Mouse (Mus musculus) CD4-positive helper T cell, adult 2 months (primary cell): ENCODE results near the gene Rin3.
"Not testable (repeated sequence)": the region's sequence is repeated elsewhere in the genome, so short reads cannot be mapped to it uniquely, and the experiment has no call there.

Experiments used
- DNase-seq: peaks from one replicate; pipeline ENCODE4 v3.0.0-alpha.2; 2012; ENCODE audit warnings: low read depth, missing footprints, low spot score

Rin3 gene

GRCm38 (mm10) chr12:102282763-102283482 is at the start of gene Rin3:
Gene Rin3, plus strand, starts transcription at chr12:102283048.
- DNase-seq, result peak; percentile 67

GRCm38 (mm10) chr12:102235551-102235950 is 47.3 kb upstream of the Rin3 start:
- no peak for DNase-seq

- no peak for DNase-seq
Measured at GRCm38 (mm10) chr12:102236317-102236716, 46.5 kb upstream of the Rin3 start.

- DNase-seq, result no peak
Measured at GRCm38 (mm10) chr12:102242076-102242722, 40.6 kb upstream of the Rin3 start.

GRCm38 (mm10) chr12:102243915-102244314 is 38.9 kb upstream of the Rin3 start:
- no peak for DNase-seq

- DNase-seq, result no peak
Measured at GRCm38 (mm10) chr12:102246226-102246625, 36.6 kb upstream of the Rin3 start.

GRCm38 (mm10) chr12:102248104-102248503 is 34.7 kb upstream of the Rin3 start:
- DNase-seq, result no peak

- no peak for DNase-seq
Measured at GRCm38 (mm10) chr12:102250316-102250715, 32.5 kb upstream of the Rin3 start.

GRCm38 (mm10) chr12:102251070-102251469 is 31.8 kb upstream of the Rin3 start:
- no peak for DNase-seq

GRCm38 (mm10) chr12:102251985-102252384 is 30.9 kb upstream of the Rin3 start:
- DNase-seq, result no peak

GRCm38 (mm10) chr12:102252525-102252924 is 30.3 kb upstream of the Rin3 start:
- DNase-seq, result no peak

- DNase-seq, result no peak
Measured at GRCm38 (mm10) chr12:102255012-102255411, 27.8 kb upstream of the Rin3 start.

- DNase-seq, result no peak
Measured at GRCm38 (mm10) chr12:102258522-102259112, 24.2 kb upstream of the Rin3 start.

- no peak for DNase-seq
Measured at GRCm38 (mm10) chr12:102261933-102262396, 20.9 kb upstream of the Rin3 start.

- no peak for DNase-seq
Measured at GRCm38 (mm10) chr12:102262809-102263208, 20.0 kb upstream of the Rin3 start.

- DNase-seq, result no peak
Measured at GRCm38 (mm10) chr12:102263249-102263648, 19.6 kb upstream of the Rin3 start.

- DNase-seq, result no peak
Measured at GRCm38 (mm10) chr12:102266433-102266832, 16.4 kb upstream of the Rin3 start.

GRCm38 (mm10) chr12:102269144-102269543 is 13.7 kb upstream of the Rin3 start:
- DNase-seq, result no peak

- no peak for DNase-seq
Measured at GRCm38 (mm10) chr12:102270776-102271405, 12.0 kb upstream of the Rin3 start.

GRCm38 (mm10) chr12:102271447-102271846 is 11.4 kb upstream of the Rin3 start:
- DNase-seq, result no peak

GRCm38 (mm10) chr12:102275833-102276443 is 6.9 kb upstream of the Rin3 start:
- no peak for DNase-seq

- not testable (repeated sequence) for DNase-seq
Measured at GRCm38 (mm10) chr12:102280290-102280689, 2.6 kb upstream of the Rin3 start.
